Mouse (Mus musculus): ENCODE measurements around the gene Ube2r2.

DNA sequence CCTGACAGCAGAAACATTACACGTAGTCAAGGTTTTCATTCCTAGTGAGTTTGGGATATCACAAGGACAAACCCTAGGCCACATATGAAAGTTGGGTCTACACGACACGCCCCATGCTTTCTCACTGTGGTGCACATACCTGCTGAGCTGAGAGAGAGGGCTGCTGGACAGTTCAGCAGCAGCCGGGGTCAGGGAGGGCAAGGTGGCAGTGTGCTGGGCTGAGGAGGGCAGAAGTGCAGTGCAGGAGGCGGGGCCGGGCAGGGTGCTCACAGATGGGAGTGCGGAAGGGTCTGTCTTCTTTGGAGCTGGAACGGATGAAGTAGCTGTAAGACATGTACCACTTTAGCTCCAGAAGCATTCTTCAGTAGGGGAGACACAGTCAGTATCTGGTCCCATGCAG, 66.6 kb downstream of the Ube2r2 start:
- no peak for TF ChIP-seq POLR2A (IDR thresholded peaks at IDR 0.05; ENCODE audit: low read depth, low read length)
- no peak for TF ChIP-seq CTCF (IDR thresholded peaks at IDR 0.05; ENCODE audit: extremely low read depth, insufficient read depth, insufficient read length, insufficient replicate concordance)
